Mouse (Mus musculus) forebrain, postnatal 0 days (tissue): ENCODE measurements around the gene Vhl. TPM values are rescaled to one million over a fixed set of nuclear protein-coding genes. Genes with fewer than 3 reads are reported as not detected.
A peak's percentile ranks its signal among the peaks of the same experiment; 100 is the strongest.

Experiments
- ATAC-seq: fragments of 200-750 bp; cut with Nextera tagmentation; 2 replicates; pipeline ENCODE4 v1.8.0; 2017; ENCODE audit warnings: mild to moderate bottlenecking, moderate library complexity
- DNase-seq: peaks from one replicate; pipeline ENCODE4 v3.0.0-alpha.2; 2015
- H3K27ac ChIP-seq: fragments of 300-500 bp; sonication (generic); 2 replicates; pipeline ENCODE4 v1.5.1; 2014; ENCODE audit warnings: low read depth, mild to moderate bottlenecking, antibody characterized with exemption, low read length, moderate library complexity, mixed read lengths
- H3K27me3 ChIP-seq: fragments of 300-500 bp; sonication (generic); 2 replicates; pipeline ENCODE4 v1.6.1; 2014; ENCODE audit warnings: mild to moderate bottlenecking, low read length, mixed read lengths; ENCODE audit not compliant: insufficient read depth
- H3K36me3 ChIP-seq: fragments of 300-500 bp; sonication (generic); 2 replicates; pipeline ENCODE4 v1.6.1; 2014; ENCODE audit warnings: mild to moderate bottlenecking, moderate library complexity; ENCODE audit not compliant: insufficient read depth
- H3K4me1 ChIP-seq: fragments of 300-500 bp; sonication (generic); 2 replicates; pipeline ENCODE4 v1.6.1; 2014; ENCODE audit warnings: antibody characterized with exemption; ENCODE audit not compliant: insufficient read depth
- H3K4me2 ChIP-seq: fragments of 300-500 bp; sonication (generic); 2 replicates; pipeline ENCODE4 v1.6.1; 2014; ENCODE audit warnings: low read depth, mild to moderate bottlenecking, moderate library complexity
- H3K4me3 ChIP-seq: fragments of 300-500 bp; sonication (generic); 2 replicates; pipeline ENCODE4 v1.5.1; 2014; ENCODE audit warnings: low read depth, low read length, mixed read lengths
- H3K9ac ChIP-seq: fragments of 300-500 bp; sonication (generic); 2 replicates; pipeline ENCODE4 v1.6.1; 2014; ENCODE audit warnings: mild to moderate bottlenecking
- H3K9me3 ChIP-seq: fragments of 300-500 bp; sonication (generic); 2 replicates; pipeline ENCODE4 v1.6.1; 2016; ENCODE audit warnings: low read length
- CTCF ChIP-seq: sonication (generic); IDR thresholded peaks from 2 replicates; pipeline ENCODE4 v1.5.1; 2016; ENCODE audit warnings: antibody characterized with exemption, control low read depth, low read depth
- WGBS: fragments of 180-500 bp; shearing (Covaris S2); extraction: QIAGEN DNeasy Blood & Tissue Kit; methylation state at CpG from one replicate; pipeline ENCODE4 v1.1.7; 2014; 5-methylcytosine and 5-hydroxymethylcytosine counted together
- polyA plus RNA-seq: library from polyadenylated mRNA; unstranded; fragments of >200 nt; fragmentation: Nextera tagmentation; extraction: Ambion mirVana; gene quantifications from 2 replicates; pipeline ENCODE4 v1.2.1, GENCODE M21; 2015
- total RNA-seq: library from RNA; depleted of rRNA; stranded (reverse); fragments of >200 nt; gene quantifications from 2 replicates; pipeline ENCODE4 v1.2.3, GENCODE M21; 2014; rRNA removed

Gene Vhl
- total RNA-seq (92.7 and 94.1 TPM in 2 replicates), polyA plus RNA-seq (71.6 and 76.5 TPM in 2 replicates)

DNA sequence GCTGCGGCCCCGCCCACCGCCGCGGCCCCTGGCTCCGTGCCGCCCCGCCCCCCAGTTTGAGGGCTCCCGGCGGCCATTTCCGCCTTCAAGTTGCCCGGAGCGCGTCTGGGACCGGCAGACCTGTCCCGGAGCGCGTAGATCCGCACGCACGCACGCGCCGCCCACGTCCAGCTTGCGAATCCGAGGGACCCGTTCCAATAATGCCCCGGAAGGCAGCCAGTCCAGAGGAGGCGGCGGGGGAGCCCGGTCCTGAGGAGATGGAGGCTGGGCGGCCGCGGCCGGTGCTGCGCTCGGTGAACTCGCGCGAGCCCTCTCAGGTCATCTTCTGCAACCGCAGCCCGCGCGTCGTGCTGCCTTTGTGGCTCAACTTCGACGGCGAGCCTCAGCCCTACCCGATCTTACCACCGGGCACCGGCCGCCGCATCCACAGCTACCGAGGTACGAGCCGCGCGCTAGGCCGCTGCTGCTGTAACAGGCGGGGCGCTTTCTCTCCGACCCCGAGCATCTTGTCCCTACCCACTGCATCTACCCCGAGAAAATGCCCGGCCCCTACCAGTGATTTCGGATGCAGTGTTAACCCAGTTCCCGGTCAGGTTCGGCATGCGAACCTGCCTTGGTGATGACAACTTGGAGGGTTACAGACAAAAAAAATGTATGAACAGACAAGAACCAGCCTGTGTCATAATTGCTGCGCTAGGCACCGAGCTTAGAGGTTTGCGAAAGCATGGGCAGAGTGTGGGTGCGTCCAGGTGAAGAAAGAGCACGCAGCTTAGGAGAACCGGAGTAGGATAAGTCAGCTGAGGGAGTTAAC is at the start of gene Vhl:
Vhl (plus strand) TSS at position 19 of the 811 bp plus-strand sequence.
- peak within 1 kb of the TSS; percentile 88 for H3K27ac ChIP-seq
- peak within 1 kb of the TSS; percentile 71 for H3K4me2 ChIP-seq
- TF ChIP-seq CTCF: peak; percentile 13; the same call in 1 of the 2 replicates
- H3K36me3 ChIP-seq: peaks cover 12% of the 10 kb centered on the region
- peak; percentile 85 for ATAC-seq
- peak within 1 kb of the TSS; percentile 66 for H3K4me3 ChIP-seq
- H3K9ac ChIP-seq: peak within 1 kb of the TSS; percentile 87
- peaks cover 12% of the 10 kb centered on the region for H3K4me1 ChIP-seq
- no peaks in the 10 kb centered on the region for H3K27me3 ChIP-seq
- 3% methylated on average over 75 of the region's 76 CpGs for WGBS
- no peaks in the 10 kb centered on the region for H3K9me3 ChIP-seq
- DNase-seq: peak; percentile 83

DNA sequence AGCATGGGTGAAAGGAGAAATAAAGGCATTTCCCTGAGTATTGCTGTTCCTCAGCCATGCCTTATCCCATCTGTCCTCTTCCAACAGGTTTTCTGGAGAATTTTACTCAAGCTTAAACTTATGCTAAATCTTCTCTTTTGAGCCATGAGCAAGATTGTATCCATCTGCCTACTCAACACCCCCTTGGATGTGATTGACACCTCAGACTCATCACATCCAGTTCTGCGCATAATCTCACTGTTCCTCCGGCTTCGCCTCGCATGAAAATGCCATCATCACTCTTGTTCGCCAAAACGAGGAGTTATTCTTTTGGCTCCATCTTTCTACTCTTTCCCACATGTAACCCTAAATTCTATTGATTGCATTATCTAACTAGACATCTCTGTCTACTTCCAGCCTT is 47.7 kb upstream of the Vhl start:
- no peak for TF ChIP-seq CTCF
- H3K9me3 ChIP-seq: no peaks in the 10 kb centered on the region
- no peaks in the 10 kb centered on the region for H3K4me1 ChIP-seq
- H3K4me3 ChIP-seq: no peak overlapping the region
- no peaks in the 10 kb centered on the region for H3K27me3 ChIP-seq
- no peak overlapping the region for H3K4me2 ChIP-seq
- peak; percentile 91 for ATAC-seq
- 0 out of 2 replicates have a peak overlapping the region, but pooled peaks have one; percentile 21 for H3K27ac ChIP-seq
- no peak overlapping the region for H3K9ac ChIP-seq
- no peaks in the 10 kb centered on the region for H3K36me3 ChIP-seq
- peak; percentile 43 for DNase-seq
- WGBS: 67% methylated on average over 6 of the region's 6 CpGs

DNA sequence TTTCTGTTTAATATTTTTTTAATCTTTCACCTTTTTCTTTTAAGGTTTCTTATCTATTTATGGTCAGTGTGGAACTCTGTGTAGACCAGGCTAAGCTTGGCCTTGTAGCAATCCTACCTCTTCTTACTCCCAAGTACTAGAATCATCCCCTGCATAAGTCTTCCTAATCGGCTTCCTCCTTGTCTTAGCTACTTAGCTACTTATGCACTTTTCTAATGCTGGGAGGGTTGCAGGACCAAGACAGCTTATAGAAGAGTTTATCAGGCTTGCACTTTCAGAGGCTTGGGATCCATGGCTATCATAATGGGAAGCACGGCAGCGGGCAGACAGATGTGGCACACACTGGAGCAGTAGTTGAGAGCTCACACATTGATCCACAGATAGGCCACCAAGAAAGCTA is 44.5 kb upstream of the Vhl start:
- 95% methylated on average over 3 of the region's 3 CpGs for WGBS
- no peaks in the 10 kb centered on the region for H3K27me3 ChIP-seq
- no peaks in the 10 kb centered on the region for H3K9me3 ChIP-seq
- DNase-seq (no peak), ATAC-seq (no peak)
- H3K9ac ChIP-seq: no peak overlapping the region
- no peaks in the 10 kb centered on the region for H3K4me1 ChIP-seq
- no peak overlapping the region for H3K4me3 ChIP-seq
- H3K36me3 ChIP-seq: no peaks in the 10 kb centered on the region
- no peak overlapping the region for H3K27ac ChIP-seq
- no peak overlapping the region for H3K4me2 ChIP-seq
- TF ChIP-seq CTCF: no peak

DNA sequence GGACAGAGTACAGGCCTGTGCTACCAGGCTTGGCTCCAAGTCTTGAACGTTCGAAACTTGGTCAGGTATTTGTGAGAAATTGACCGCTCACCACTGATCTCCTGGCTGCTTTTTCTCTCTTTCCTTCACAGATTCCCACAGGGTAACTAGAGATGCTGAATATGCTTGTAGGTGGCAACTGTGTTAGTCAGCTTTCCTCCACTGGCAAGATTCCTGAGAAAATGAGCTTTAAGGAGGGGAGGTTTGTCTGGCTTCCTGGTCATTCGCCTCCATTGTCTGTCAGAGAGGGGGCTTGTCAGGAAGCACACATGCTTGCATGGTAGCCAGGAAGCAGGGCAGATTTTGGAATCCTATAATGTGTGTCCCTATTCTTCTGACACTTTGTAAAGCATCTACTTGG is 40.7 kb upstream of the Vhl start:
- no peaks in the 10 kb centered on the region for H3K9me3 ChIP-seq
- DNase-seq (no peak), ATAC-seq (no peak)
- no peaks in the 10 kb centered on the region for H3K4me1 ChIP-seq
- 92% methylated on average over 4 of the region's 4 CpGs for WGBS
- no peak overlapping the region for H3K9ac ChIP-seq
- no peaks in the 10 kb centered on the region for H3K36me3 ChIP-seq
- no peak overlapping the region for H3K27ac ChIP-seq
- no peak overlapping the region for H3K4me2 ChIP-seq
- H3K27me3 ChIP-seq: no peaks in the 10 kb centered on the region
- no peak for TF ChIP-seq CTCF
- no peak overlapping the region for H3K4me3 ChIP-seq

DNA sequence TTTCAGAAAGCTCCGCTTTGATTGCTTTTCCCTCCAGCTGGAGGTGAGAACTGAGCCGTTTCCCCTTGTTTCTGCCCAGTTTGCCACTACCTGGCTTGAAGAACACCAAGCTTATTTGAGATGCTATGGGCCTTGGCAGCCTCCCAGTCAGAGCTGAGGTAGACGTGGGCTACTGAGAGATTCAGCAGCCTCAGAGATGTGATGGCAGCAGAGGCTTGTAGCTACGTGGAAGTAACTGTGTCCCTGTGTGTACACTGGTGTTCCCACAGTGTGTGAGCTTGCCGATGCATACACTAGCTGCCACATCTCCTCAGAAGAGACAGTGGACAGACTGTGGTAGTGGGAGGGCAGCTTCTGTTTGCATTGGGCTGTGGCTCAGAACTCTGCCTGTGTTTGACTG is 38.7 kb upstream of the Vhl start:
- no peaks in the 10 kb centered on the region for H3K9me3 ChIP-seq
- no peak for ATAC-seq
- no peak overlapping the region for H3K4me2 ChIP-seq
- no peak for DNase-seq
- H3K4me3 ChIP-seq: no peak overlapping the region
- no peaks in the 10 kb centered on the region for H3K36me3 ChIP-seq
- H3K4me1 ChIP-seq: no peaks in the 10 kb centered on the region
- no peaks in the 10 kb centered on the region for H3K27me3 ChIP-seq
- TF ChIP-seq CTCF: no peak
- WGBS: 90% methylated on average over 5 of the region's 5 CpGs
- H3K9ac ChIP-seq: no peak overlapping the region
- H3K27ac ChIP-seq: no peak overlapping the region

DNA sequence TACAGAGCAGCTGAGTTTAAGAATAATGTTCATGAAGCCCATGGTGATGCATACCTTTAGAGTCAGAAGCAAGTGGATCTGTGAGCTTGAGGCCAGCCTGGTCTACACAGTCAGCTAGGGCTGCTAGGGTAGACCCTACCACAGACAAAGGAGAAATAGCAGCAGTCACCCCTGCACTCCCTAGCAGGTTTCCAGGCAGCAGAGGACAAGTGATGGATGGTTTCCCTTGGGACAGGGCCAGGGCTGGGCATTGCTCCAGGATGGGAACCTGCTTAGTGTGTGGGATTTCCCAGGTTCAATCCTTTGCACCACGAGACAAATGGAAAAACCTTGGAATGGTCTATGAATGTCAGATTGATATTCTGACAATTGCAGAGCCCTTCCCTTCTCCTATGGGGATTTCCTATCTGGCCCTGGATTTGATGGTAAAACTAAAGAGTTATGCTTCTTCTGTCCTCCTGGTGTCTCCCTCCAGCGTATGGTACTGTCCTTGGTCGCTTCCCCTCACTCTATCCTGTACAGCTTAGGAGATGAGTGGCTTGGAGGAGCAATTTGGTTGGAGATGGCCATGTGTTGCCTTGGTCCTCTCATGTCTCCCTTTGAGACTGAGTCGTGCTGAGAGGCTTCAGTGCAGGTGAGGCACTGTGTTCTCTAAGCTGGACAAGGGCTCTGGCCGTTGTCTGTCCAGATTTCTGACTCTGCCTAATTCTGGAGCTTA is 37.1 kb upstream of the Vhl start:
- ATAC-seq: no peak

DNA sequence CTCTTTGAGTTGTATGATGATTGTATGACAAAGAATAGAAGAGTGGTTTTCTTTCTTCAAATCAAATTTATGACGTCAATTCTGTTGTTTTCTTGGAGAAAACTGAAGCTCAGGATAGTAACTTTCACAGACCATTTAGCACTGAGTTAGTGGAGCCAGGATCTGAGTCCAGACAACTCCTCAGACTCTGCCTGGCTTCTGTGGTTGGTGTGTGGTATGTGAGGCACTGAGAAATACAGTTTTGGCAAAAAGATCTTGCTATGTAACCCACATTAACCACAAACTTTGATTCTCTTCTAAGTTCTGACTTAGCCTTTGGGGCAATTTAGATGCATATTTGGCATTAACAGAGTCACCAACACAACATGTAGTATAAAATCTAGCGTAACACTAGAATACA is 31.1 kb upstream of the Vhl start:
- Histone ChIP-seq H3K27me3 (no peaks in the 10 kb centered on the region), H3K4me3 (no peak overlapping the region), H3K27ac (no peak overlapping the region), H3K4me2 (no peak overlapping the region), H3K4me1 (no peaks in the 10 kb centered on the region), H3K9ac (no peak overlapping the region), H3K9me3 (no peaks in the 10 kb centered on the region), H3K36me3 (no peaks in the 10 kb centered on the region; the same call in 1 of the 2 replicates)
- no peak for ATAC-seq
- WGBS: 85% methylated on average over 2 of the region's 2 CpGs
- DNase-seq: no peak
- no peak for TF ChIP-seq CTCF

More for the DNA sequence above, 37.1 kb upstream of the Vhl start:
- DNase-seq: no peak
- Histone ChIP-seq H3K36me3 (no peaks in the 10 kb centered on the region; the same call in 1 of the 2 replicates), H3K9me3 (no peaks in the 10 kb centered on the region), H3K4me2 (no peak overlapping the region), H3K4me3 (no peak overlapping the region), H3K9ac (no peak overlapping the region), H3K27ac (no peak overlapping the region), H3K4me1 (no peaks in the 10 kb centered on the region), H3K27me3 (no peaks in the 10 kb centered on the region)
- WGBS: 65% methylated on average over 5 of the region's 5 CpGs
- TF ChIP-seq CTCF: 0 out of 2 replicates have a peak, but pooled peaks have one; percentile 4
